In the genomic region with DNA sequence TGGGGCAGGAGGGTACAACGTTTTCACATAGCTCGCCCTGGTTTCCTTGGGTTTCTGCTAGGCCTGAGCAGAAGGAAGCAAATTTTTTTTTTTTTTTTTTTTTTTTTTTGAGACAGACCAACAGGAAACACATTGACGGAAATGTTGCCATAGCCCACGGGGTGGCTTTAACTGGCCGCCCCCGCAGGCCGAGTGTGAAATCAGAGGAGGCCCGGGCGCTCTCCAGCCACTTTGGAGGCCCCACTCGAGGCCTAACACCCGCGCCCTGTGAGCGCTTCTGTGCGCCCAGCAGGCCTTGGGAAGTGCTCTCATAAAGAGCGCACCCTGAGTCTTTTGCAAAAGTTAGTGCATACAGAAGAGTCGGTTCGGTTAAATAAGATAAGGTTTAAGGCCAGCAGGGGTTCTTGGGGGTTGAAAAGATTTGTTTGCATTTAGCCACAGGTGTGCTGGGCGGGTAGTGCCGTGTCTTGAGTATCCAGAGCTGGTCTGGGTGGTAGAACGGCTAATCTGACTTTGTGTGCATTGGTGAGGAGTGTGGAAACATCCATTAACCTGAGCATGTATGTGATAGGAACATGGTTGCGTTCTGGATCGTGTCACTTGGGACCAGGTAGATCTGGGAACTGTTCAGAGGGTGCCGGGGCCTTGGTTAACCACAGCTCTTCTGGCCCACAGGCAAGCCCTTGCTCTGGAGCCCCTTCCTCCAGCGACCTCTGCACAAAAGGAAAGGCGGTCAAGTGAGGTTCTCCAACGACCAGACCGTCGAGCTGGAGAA, we compare ENCODE assay signal across 8 mouse cellular contexts. TPM values are rescaled to one million over a fixed set of nuclear protein-coding genes. Genes with fewer than 3 reads are reported as not detected.
A peak's percentile ranks its signal among the peaks of the same experiment; 100 is the strongest.
DNase-seq lines count a peak whose midpoint lies in the region; ATAC-seq lines count a peak whose summit lies in the region.

No protein-coding gene starts in this region.

- peaks cover 13% of the 10 kb centered on the region for H3K4me1 ChIP-seq in liver, embryonic 11.5 days (replicated peaks; ENCODE audit: control insufficient read depth, insufficient read depth, low read length)
- H3K4me1 ChIP-seq in neural tube, embryonic 15.5 days = peaks cover 15% of the 10 kb centered on the region

- peak overlapping the region; percentile 90 for H3K4me2 ChIP-seq in liver, embryonic 11.5 days
- H3K4me2 ChIP-seq in neural tube, embryonic 15.5 days = peak overlapping the region; percentile 15; the same call in 1 of the 2 replicates

- no peaks in the 10 kb centered on the region for H3K9me3 ChIP-seq in liver, embryonic 11.5 days (ENCODE audit: control insufficient read depth, low read length)
- H3K9me3 ChIP-seq in neural tube, embryonic 15.5 days (replicated peaks) = no peaks in the 10 kb centered on the region

- H3K9ac ChIP-seq in liver, embryonic 11.5 days (ENCODE audit: low read depth, low read length) = peak overlapping the region; percentile 50
- H3K9ac ChIP-seq in neural tube, embryonic 15.5 days (replicated peaks) = no peak overlapping the region

- intact Hi-C loops in heart, postnatal 10 days (cut with DNase I) = loop anchor here (5.0 kb wide), 2 partner anchors 46 to 71 kb away; no protein-coding TSS in a partner anchor

- H3K4me3 ChIP-seq in liver, embryonic 11.5 days (ENCODE audit: low read depth, low read length) = peak overlapping the region; percentile 78
- no peak overlapping the region for H3K4me3 ChIP-seq in neural tube, embryonic 15.5 days (replicated peaks)

- H3K27ac ChIP-seq in liver, embryonic 11.5 days (ENCODE audit: low read depth, low read length) = peak overlapping the region; percentile 44; the same call in 1 of the 2 replicates
- H3K27ac ChIP-seq in neural tube, embryonic 15.5 days (replicated peaks) = no peak overlapping the region

- 7% methylated on average over 28 of the region's 28 CpGs for WGBS in liver, embryonic 11.5 days
- 4% methylated on average over 28 of the region's 28 CpGs for WGBS in neural tube, embryonic 15.5 days

- ATAC-seq in liver, embryonic 11.5 days (replicated peaks; ENCODE audit: low FRiP score) = no peak
- ATAC-seq in neural tube, embryonic 15.5 days (ENCODE audit: low FRiP score) = no peak

- no peaks in the 10 kb centered on the region for H3K36me3 ChIP-seq in liver, embryonic 11.5 days (ENCODE audit: control insufficient read depth, insufficient read depth, low read length)
- H3K36me3 ChIP-seq in neural tube, embryonic 15.5 days = no peaks in the 10 kb centered on the region

- H3K27me3 ChIP-seq in liver, embryonic 11.5 days (replicated peaks; ENCODE audit: control insufficient read depth, insufficient read depth, low read length) = peaks cover 70% of the 10 kb centered on the region
- peaks cover 89% of the 10 kb centered on the region for H3K27me3 ChIP-seq in neural tube, embryonic 15.5 days (replicated peaks)

- peak; percentile 73 for DNase-seq in layer of hippocampus, adult 9-11 months
- no peak for DNase-seq in layer of hippocampus, postnatal 14 days (ENCODE audit: low spot score in 2 of 2)
- DNase-seq in adrenal gland, postnatal 36 days = peak; percentile 32 to 60
- peak; percentile 35 to 47 for DNase-seq in heart, postnatal 10 days
- peak; percentile 46 for DNase-seq in liver, embryonic 11.5 days (ENCODE audit: low spot score)
- DNase-seq in thymus, postnatal 4 days = no peak
- DNase-seq in MN1 (ENCODE audit: low spot score) = no peak

RNA-seq across cellular contexts. Expression of gene Hhex, which starts 2.1 kb away (rescaled TPM):
- total RNA-seq in layer of hippocampus, postnatal 14 days (2021) = 1 to 10 TPM; 2.6 to 3.6 TPM
- 10 to 100 TPM; 42.6 to 70.0 TPM for total RNA-seq in adrenal gland, postnatal 36 days (2021)
- total RNA-seq in heart, postnatal 10 days (2021) = 1 to 10 TPM; 6.9 to 9.6 TPM
- 46.6 and 47.6 TPM in 2 replicates for polyA plus RNA-seq in liver, embryonic 11.5 days (2014; fragmentation: Nextera tagmentation; extraction: Ambion mirVana)
- 6.1 and 7.2 TPM in 2 replicates for polyA plus RNA-seq in neural tube, embryonic 15.5 days (2015; fragmentation: Nextera tagmentation; extraction: Ambion mirVana)

Comparison
In these comparisons a context has a peak if more than half of its experiments do, and no peak if none do; other contexts are left out.
1. DNase-seq: peak in layer of hippocampus, adult 9-11 months (single experiment), adrenal gland, postnatal 36 days (2 of 2), heart, postnatal 10 days (2 of 2) and liver, embryonic 11.5 days (single experiment); none in layer of hippocampus, postnatal 14 days (0 of 2), thymus, postnatal 4 days (single experiment) and MN1 (single experiment).
2. RNA of gene Hhex, which starts 2.1 kb away (total RNA-seq): 42.6 to 70.0 TPM in adrenal gland, postnatal 36 days; 6.9 to 9.6 TPM in heart, postnatal 10 days and 2.6 to 3.6 TPM in layer of hippocampus, postnatal 14 days; every median in the first group is over 4 times any median in the second.